Mouse (Mus musculus) T-helper 1 cell (primary cell): ENCODE data around the gene Adgra1.

ENCODE experiments used
- in situ Hi-C: fragments of 300-600 bp; cut with MboI, MseI; formaldehyde crosslinking; loops from one replicate; pipeline ENCODE4 v1.15.1; 2025; ENCODE audit warnings: high pct_unique_total_duplicates

Adgra1 gene

DNA sequence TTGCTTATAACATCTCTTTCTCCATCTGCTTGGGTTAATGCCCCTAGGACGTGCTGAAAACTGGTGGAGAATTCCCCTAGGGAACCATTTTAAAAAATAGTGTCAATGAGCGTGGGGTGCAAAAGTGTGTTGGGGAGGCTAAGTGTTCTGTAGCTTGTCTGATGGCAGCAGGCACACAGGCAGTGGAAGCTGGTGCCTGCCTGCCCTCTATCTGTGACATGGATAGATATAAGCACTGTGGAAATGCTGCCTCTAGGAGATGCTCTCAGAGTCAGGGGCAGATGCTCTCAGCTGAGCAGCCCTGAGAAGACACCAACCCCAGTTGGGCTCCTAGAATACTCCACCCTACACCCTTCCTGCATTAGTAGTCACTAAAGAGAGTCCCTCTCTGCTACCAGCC lies 11.1 kb downstream of the Adgra1 start:
- in situ Hi-C loops = no loop called here

DNA sequence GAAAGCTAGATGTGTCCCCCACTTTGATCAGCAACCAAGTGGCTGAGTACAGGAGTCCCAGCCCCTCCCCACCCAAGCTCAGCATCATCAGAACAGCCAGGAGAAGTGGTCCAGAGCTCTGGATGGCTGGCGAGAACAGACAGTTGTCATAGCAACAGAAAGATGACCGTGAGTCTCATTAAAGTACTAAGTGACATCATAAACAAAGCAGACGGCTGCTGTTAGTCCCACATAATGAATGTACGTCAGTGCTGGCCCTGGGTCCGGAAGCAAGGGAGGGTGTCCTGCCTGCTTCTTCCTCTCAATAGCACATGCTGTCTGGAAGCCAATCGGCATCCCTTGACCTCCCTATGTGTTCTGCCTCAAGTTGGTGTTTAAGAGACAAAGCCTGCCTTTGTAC lies 16.2 kb downstream of the Adgra1 start:
- in situ Hi-C loops = no loop called here

DNA sequence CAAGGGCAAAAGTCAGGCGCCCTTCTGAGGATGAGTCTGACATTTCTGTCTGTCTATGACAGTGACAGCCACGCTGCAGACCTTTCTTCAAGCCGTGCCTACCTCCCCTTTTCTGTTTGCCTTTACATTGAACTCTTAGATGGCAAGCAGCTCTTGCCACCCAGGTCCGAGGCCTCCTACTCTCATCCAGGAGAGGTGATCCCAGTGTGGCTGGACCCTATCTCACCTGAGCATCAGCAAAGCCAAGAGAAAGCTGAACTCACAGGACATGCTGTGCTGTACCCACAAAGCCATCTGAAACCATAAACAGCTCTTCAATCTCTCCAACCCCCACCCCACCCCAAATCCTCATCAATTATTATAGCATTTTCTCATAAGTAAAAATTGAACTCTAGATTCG lies 16.7 kb downstream of the Adgra1 start:
- in situ Hi-C loops = no loop called here

DNA sequence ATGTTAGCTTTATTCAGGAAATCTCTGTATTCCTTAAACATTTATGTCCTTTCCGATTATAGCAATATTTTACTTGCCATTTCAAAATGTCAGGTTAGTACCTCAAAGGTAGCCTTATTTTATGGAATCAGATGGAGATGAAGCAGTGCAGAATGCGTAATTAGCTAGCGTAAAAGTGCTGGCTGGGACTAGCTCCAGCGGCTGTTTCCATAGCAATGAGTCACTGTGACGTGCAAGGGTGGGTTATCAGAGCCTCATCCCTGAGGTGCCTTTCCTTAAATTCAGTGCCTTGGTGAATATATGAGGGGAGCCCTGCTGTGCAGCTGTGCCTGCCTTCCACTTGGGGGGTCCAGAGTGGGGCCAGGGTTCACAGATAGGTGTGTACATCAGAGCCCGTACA lies 17.1 kb downstream of the Adgra1 start:
- in situ Hi-C loops = no loop called here

DNA sequence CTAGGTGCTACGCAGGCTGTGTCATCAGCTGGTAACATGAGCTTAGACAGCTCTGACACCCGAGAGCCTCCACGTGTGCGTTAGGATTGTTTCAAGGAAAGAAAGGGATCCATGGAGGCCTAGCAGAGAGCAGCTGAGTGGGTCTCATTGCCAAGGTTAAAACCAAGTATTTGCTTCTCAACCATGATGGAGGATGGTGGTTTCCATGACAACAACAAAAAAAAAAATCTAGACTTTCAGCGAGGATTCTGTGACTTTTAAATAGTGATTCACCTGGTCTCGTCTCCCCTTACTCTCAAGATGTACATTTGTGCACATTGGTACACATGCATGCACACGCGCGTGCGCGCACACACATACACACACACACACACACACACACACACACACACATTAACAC lies 21.3 kb downstream of the Adgra1 start:
- in situ Hi-C loops = no loop called here

DNA sequence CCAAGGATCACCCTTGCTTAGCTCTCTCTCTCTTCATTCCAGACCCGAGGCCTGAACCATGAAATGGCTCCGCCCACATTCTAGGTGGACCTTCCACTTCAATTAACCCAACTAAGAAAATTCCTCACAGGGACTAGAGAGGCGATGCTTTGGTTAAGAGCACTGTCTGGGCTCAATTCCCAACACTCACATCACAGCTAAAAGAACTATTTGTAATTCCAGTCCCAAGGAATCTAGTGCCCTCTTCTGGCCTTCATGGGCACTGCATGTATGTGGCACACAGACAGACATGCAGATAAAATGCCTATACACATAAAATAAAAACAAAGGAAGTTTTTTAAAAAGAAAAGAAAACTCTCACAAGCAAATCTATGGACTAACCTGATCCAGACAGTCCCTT lies 27.4 kb downstream of the Adgra1 start:
- in situ Hi-C loops = no loop called here

DNA sequence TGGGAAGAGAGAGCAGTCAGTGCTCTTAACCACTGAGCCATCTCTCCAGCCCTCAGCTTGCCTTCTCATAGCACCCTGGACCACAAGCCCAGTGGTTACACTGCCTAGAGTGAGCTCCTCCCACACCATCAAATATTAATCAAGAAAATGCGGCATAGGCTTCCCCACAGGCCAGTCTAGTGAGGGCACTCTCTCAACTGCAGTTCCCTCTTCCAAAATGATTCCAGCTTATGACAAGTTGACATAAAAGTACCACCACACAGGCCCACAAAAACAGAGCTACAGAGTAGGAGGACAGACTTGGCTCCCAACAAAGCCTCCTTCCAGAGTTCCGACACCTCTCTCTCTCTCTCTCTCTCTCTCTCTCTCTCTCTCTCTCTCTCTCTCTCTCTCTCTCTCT lies 29.1 kb downstream of the Adgra1 start:
- in situ Hi-C loops = no loop called here

DNA sequence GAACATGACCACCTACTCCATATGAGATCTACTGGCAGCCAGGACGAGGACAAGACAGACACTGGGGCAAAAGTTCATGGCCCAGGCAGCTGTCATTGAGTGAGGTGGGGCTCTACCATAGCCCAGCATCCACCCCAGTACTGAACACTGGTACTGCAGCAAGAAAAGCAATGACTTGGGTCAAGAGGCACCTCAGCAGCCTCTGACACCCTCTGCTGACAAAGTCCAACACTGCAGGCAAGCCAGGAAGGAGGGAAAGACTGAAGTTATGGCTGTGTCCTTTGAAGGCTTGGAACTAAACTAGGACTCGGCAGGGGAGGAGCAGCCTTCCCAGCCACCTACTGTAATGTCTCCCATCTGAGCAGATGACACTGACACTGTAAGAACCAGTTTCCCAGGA lies 30.3 kb downstream of the Adgra1 start:
- in situ Hi-C loops = no loop called here

DNA sequence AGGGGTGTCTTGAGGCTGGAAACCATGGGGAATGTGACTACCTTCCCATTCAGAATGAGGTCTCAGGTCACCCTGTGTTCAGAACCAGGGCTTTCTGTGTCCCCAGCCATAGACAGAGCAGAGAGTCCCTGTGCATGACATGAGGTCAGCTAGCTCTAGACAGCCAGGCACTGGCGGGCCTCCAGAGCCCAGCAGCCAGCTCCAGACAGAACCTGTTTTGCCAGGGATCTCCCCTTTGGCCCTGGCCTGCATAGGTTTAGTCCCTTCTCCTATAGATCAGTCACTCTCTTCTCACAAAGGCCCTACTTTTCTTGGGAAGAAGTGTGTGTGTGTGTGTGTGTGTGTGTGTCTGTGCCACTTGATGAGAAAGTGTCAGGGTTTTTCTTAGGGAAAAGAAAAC lies 30.9 kb downstream of the Adgra1 start:
- in situ Hi-C loops = no loop called here

DNA sequence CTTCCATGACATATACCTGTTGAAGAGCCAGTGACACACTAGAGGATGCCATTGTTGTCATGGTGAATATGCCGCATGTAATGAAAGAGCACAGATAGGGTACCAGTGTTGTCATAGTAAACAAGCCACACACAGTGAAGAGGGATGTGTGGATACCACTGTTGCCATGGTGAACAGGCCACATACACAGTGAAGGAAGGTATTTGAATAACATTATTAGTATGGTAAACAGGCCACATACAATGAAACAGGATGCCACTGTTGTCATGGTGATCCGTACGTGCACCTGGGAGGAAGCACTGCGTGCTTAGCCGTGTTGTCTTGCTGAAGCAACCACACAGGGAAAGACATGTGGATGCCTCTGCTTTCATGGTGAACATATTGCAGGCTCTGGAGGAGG lies 37.0 kb downstream of the Adgra1 start:
- in situ Hi-C loops = no loop called here

DNA sequence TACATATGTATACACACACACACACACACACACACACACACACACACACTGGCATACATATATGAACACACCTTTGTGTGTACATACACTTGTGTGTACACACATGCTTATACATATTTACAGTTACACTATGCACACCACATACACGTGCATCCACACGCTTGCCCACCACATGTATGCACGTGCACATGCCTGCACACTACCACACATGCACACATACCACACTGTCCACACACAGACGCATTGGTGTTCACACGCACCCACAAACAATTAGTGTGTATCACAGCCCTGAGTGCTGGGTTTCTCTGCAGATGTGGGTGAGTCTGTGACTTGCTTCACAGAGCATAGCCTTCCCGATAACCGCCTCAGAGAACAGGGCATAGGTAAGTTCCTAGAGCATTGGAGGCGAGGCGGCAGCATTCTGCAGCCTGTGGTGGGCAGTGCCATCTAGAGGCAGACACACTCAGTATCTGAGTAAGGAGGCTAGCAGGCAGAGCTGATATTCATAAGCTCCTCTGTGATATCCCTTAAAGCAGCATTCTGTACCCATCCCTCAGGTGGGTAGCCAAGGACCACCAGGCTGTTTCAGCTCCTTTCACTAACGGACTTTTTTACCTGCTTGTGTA lies 43.3 kb downstream of the Adgra1 start:
- in situ Hi-C loops = loop anchor here (5.0 kb wide), 1 partner anchor 175 kb away; no protein-coding TSS in a partner anchor

DNA sequence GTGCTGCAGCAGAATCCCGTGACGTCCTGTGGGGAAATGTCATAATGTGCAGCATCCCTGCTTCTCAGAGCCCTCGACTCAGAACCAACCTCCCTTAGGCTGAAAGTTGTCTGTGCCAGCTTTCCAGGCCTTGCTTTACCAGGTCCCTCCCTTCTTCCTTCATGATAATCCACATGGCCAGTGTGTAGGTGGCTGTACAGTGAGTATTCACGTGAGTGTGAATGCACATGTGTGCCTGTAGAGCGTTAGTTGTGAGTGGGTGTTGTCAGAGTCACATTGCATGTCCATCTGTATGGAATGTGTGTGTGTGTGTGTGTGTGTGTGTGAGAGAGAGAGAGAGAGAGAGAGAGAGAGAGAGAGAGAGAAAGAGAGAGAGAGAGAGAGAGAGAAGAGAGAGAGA lies 44.1 kb downstream of the Adgra1 start:
- in situ Hi-C loops = loop anchor here (5.0 kb wide), 1 partner anchor 176 kb away; no protein-coding TSS in a partner anchor

DNA sequence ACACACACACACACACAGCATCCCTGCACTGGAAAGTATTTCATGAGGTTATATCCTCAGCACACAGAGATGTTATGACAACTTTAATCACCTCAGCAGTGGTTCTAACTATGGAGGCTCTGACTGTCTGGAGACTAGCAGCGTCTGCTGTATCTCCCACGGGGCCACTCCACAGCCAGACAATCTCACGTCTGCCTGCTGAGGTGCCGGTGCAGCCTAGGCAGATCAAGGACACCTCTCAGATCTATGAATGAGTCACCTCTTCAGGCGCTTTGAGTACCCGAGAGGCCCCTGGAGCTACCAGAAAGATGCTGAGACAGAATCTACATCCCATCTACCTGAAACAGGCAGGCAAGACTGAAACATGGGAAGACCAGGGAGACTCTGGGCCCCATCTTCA lies 44.6 kb downstream of the Adgra1 start:
- in situ Hi-C loops = loop anchor here (5.0 kb wide), 1 partner anchor 176 kb away; no protein-coding TSS in a partner anchor

DNA sequence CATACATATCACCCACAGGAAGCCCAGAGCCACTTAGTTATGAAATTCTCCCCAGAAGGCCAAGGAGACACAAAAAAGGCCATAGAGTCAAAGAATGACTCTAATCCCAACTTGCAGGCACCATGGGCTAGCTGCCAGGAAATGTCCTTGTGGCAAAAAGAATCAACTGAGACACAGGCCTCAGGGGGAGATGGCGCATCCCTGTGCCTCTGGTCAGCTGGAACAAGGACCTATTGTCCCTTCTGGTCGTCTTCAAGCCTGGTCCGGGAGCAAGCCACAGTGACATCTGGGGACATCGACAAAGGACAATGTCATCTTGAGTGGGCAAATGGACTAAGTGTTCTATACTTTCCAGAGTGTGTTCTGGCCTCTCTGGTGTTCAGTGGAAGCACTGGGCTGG lies 49.6 kb downstream of the Adgra1 start:
- in situ Hi-C loops = no loop called here

DNA sequence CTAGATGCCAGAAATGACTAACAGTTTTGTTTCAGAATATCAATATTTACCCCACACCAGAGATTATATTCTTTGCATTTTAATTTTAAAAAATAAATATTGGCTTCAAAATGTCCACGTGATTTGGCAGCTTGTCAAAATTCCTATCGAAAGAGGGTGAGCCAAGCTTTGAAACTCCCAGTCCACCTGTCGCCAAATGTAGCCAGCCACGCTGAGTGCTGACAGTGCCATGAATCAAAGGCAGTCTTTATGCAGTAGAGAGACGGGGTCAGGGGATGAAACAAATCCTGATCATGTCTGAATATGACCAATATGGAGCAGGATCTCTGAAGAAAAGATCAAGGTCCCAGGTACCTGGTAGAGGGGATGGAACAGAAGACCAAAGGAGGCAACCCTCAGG lies 57.8 kb downstream of the Adgra1 start:
- in situ Hi-C loops = loop anchor here (10.0 kb wide), 1 partner anchor 903 kb away; no protein-coding TSS in a partner anchor

DNA sequence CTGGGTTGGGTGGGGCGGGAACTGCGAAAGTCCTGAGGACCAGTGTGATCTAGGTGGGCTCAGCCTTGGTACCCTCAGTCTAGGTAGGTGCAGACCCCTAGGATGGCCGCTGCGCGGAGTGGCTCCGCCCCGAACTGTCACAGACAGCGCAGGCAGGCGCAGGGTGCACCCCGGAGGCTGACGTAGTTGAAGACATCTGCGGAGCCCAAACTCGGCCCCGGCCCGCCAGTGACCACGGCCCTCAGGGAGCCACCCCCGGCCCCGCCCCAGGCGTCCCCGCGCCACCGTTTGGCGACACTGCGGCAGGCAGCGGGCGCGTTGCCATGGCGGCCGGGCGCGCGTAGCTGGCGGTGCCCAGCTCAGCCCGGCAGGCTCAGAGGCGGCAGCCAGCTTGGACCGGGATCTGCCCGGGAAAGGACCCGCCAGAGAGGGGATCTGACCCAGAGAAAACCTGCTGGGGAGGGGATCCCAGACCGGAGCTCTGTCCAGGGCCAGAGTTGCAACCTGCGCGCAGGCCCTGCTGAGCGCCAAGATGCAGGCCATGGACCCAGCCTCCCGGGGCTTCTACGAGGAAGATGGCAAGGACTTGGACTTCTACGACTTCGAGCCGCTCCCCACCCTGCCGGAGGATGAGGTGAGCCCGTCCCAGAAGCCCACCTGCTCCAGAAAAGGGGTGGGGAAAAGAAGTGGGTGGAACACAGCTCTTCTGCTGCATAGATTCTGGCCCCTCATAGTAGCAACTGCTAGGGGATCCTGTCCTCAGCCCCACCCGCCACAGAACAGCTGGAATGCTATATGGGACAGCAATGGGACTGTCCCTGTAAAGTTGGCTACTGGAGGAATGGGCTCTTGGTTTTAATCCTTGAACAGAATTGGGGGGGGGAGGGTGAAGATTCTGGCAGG lies 60.9 kb downstream of the Adgra1 start, which contains the start of gene Kndc1:
Gene Kndc1 (plus strand): TSS at position 42 of the 903 bp plus-strand sequence.
- in situ Hi-C loops = loop anchor here (10.0 kb wide), 1 partner anchor 900 kb away; no protein-coding TSS in a partner anchor

DNA sequence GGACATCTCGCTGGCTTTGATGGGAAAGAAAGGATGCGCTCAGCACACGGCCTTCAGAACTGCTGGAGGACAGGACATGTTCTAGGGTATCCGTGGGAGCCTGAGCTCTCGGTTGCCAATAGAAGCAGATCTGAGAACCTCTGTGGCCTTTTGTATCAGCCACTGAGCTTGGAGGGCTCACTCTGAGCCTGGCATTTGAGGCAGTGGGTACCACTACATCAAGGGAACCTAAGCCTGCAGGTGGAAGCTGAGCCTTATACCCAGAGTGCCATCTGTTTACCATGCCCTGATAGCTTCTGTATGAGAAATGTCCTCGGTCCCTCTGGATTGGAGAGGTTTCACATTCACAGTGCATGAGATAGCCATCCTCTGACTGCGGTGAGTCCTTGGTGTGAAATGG lies 62.3 kb downstream of the Adgra1 start:
- in situ Hi-C loops = loop anchor here (10.0 kb wide), 1 partner anchor 899 kb away; no protein-coding TSS in a partner anchor

DNA sequence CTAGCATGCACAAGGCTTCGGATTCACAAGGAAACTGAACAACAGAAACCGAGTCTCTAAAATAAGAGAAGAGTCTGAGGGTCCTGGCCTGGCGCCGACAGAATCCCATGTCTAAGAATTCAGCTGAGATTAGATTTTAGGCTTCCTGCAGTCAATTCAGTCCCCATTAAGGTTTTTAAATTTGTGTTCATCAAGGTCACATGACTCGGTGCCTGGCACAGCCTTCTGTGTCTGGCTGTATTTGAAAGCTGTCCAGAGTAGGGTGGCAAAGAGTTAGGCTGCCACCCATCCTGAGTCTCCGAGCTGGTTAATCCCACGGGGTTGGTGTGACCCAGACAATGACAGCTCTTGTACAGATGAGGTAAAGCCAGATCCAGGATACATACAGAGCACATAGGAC lies 62.8 kb downstream of the Adgra1 start:
- in situ Hi-C loops = loop anchor here (10.0 kb wide), 1 partner anchor 898 kb away; no protein-coding TSS in a partner anchor

DNA sequence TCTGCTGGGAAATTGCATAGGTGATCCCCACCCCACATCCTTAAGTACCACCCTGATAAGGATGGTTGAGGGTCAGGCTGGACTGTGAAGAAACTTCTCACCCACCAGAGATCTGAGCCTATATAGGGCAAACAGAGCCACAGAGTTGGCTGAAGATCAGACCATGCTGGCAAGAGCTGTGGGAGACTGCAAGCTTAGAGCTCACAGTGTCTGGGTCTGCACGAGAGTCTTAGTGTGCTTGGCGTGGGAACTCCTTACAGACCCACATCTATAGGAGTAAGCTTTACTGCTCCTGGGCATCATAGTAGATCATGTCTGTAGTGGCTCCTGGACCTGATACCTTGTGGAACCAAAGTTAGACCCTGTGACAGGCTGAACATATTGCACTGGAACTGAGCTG lies 64.6 kb downstream of the Adgra1 start:
- in situ Hi-C loops = loop anchor here (10.0 kb wide), 1 partner anchor 896 kb away; no protein-coding TSS in a partner anchor

DNA sequence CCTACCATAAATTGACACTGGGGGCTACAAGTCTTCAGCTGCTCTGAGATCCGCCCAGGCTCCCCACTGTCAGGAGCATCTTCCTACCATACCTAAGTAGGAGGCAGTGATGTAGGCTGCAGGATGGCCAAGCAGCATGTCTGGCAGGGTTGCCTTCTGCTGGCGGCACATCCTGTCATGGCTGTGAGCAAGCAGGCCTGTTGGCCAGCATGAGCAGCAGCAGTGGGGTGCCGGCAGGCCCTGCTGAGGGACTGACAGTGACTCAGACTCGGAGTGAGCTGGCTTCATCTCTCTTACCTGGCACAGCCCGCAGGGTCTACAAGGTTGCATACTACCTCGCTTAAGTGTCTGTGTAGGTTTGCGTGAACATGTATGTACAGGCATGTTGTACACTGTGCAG lies 65.5 kb downstream of the Adgra1 start:
- in situ Hi-C loops = loop anchor here (10.0 kb wide), 1 partner anchor 895 kb away; no protein-coding TSS in a partner anchor

DNA sequence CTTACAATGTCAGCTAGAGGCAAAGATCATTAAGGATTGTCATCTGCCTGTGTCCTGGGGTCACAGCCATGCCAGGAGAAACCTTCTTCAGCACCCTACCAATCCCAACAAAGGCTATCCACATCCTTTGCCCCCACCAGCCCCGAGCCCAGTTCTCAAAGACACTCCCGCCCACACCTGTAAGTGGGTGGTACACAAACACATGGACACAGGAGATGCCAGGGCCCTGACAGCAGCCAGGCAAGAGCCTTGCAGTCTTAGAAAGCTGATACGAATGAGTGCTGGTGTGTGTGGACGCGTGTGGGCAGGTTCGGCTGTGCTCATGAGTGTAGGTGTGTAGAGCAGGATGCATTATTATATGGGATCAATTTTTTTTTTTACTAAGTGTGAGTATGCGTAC lies 66.5 kb downstream of the Adgra1 start:
- in situ Hi-C loops = loop anchor here (10.0 kb wide), 1 partner anchor 164 kb away; no protein-coding TSS in a partner anchor

DNA sequence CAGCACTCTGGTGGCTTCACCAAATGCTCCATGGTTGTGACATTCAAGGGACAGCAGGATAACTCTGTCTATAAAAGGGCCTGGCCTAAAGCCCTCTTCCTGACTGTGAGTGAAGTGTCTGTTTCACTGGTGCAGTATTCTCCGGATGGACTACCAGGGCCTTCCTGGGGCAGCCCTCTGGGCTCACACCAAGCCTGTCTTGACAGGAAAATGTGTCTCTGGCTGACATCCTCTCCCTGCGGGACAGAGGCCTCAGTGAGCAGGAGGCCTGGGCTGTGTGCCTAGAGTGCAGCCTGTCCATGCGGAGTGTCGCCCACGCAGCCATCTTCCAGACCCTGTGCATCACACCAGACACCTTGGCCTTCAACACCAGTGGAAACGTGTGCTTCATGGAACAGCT lies 66.9 kb downstream of the Adgra1 start:
- in situ Hi-C loops = loop anchor here (10.0 kb wide), 1 partner anchor 164 kb away; no protein-coding TSS in a partner anchor
